Mouse (Mus musculus) forebrain, embryonic 15.5 days (tissue): ENCODE data around the gene Stt3a. TPM values are rescaled to one million over a fixed set of nuclear protein-coding genes. Genes with fewer than 3 reads are reported as not detected.
A peak's percentile ranks its signal among the peaks of the same experiment; 100 is the strongest.

Source experiments
- ATAC-seq: fragments of 200-750 bp; cut with Nextera tagmentation; replicated peaks from 2 replicates; pipeline ENCODE4 v1.8.0; 2017; ENCODE audit warnings: mild to moderate bottlenecking, moderate TSS enrichment, moderate library complexity
- H3K27ac ChIP-seq: fragments of 300-500 bp; sonication (generic); replicated peaks from 2 replicates; pipeline ENCODE4 v1.5.1; 2015; ENCODE audit warnings: mild to moderate bottlenecking, inconsistent platforms
- H3K27me3 ChIP-seq: fragments of 300-500 bp; sonication (generic); 2 replicates; pipeline ENCODE4 v1.6.1; 2015; ENCODE audit warnings: inconsistent platforms
- H3K36me3 ChIP-seq: fragments of 300-500 bp; sonication (generic); 2 replicates; pipeline ENCODE4 v1.6.1; 2015; ENCODE audit warnings: mild to moderate bottlenecking, inconsistent platforms
- H3K4me1 ChIP-seq: fragments of 300-500 bp; sonication (generic); 2 replicates; pipeline ENCODE4 v1.6.1; 2015; ENCODE audit warnings: inconsistent platforms
- H3K4me2 ChIP-seq: fragments of 300-500 bp; sonication (generic); replicated peaks from 2 replicates; pipeline ENCODE4 v1.6.1; 2015; ENCODE audit warnings: mild to moderate bottlenecking, inconsistent platforms
- H3K4me3 ChIP-seq: fragments of 300-500 bp; sonication (generic); 2 replicates; pipeline ENCODE4 v1.5.1; 2015; ENCODE audit warnings: mild to moderate bottlenecking, inconsistent platforms
- H3K9ac ChIP-seq: fragments of 300-500 bp; sonication (generic); replicated peaks from 2 replicates; pipeline ENCODE4 v1.6.1; 2015; ENCODE audit warnings: mild to moderate bottlenecking, inconsistent platforms
- H3K9me3 ChIP-seq: fragments of 300-500 bp; sonication (generic); 2 replicates; pipeline ENCODE4 v1.6.1; 2016; ENCODE audit warnings: inconsistent platforms
- WGBS: fragments of 180-500 bp; shearing (Covaris S2); methylation state at CpG from one replicate; pipeline ENCODE4 v1.1.7; 2015; ENCODE audit warnings: mixed read lengths; 5-methylcytosine and 5-hydroxymethylcytosine counted together
- polyA plus RNA-seq: library from polyadenylated mRNA; unstranded; fragments of >200 nt; fragmentation: Nextera tagmentation; extraction: Ambion mirVana; gene quantifications from 2 replicates; pipeline ENCODE4 v1.2.1, GENCODE M21; 2015

Stt3a gene
- polyA plus RNA-seq, 1 experiment from 2014 or later = 106 TPM

GRCm38 (mm10) chr9:36794487-36794886 lies 27.0 kb upstream of the Stt3a start:
- peaks cover 28% of the 10 kb centered on the region for H3K4me1 ChIP-seq
- no peaks in the 10 kb centered on the region for H3K27me3 ChIP-seq
- H3K9ac ChIP-seq = no peak overlapping the region
- no peak overlapping the region for H3K4me3 ChIP-seq
- WGBS = 78% methylated on average over 2 of the region's 2 CpGs
- no peak overlapping the region for H3K4me2 ChIP-seq
- H3K27ac ChIP-seq = no peak overlapping the region
- H3K9me3 ChIP-seq = no peaks in the 10 kb centered on the region
- no peak for ATAC-seq
- H3K36me3 ChIP-seq = peaks cover 17% of the 10 kb centered on the region

- Histone ChIP-seq H3K4me3 (no peak overlapping the region), H3K4me1 (peaks cover 23% of the 10 kb centered on the region), H3K9ac (no peak overlapping the region), H3K4me2 (no peak overlapping the region), H3K27ac (no peak overlapping the region), H3K27me3 (no peaks in the 10 kb centered on the region), H3K9me3 (no peaks in the 10 kb centered on the region), H3K36me3 (peaks cover 36% of the 10 kb centered on the region)
- ATAC-seq = no peak
- 87% methylated on average over 3 of the region's 3 CpGs for WGBS
Measured at GRCm38 (mm10) chr9:36792191-36792590, 24.7 kb upstream of the Stt3a start.

- H3K9me3 ChIP-seq = no peaks in the 10 kb centered on the region
- no peak overlapping the region for H3K27ac ChIP-seq
- no peaks in the 10 kb centered on the region for H3K4me1 ChIP-seq
- ATAC-seq = no peak
- H3K27me3 ChIP-seq = no peaks in the 10 kb centered on the region
- 92% methylated on average over 2 of the region's 2 CpGs for WGBS
- no peak overlapping the region for H3K4me2 ChIP-seq
- H3K4me3 ChIP-seq = no peak overlapping the region
- no peak overlapping the region for H3K9ac ChIP-seq
- H3K36me3 ChIP-seq = peaks cover 85% of the 10 kb centered on the region
Measured at GRCm38 (mm10) chr9:36783921-36784320, 16.4 kb upstream of the Stt3a start.

- H3K9ac ChIP-seq = no peak overlapping the region
- no peaks in the 10 kb centered on the region for H3K9me3 ChIP-seq
- WGBS = 88% methylated on average over 1 of the region's 1 CpGs
- H3K4me3 ChIP-seq = 0 out of 2 replicates have a peak overlapping the region, but pooled peaks have one; percentile 82
- no peaks in the 10 kb centered on the region for H3K27me3 ChIP-seq
- peaks cover 23% of the 10 kb centered on the region for H3K4me1 ChIP-seq
- ATAC-seq = no peak
- peaks cover 8% of the 10 kb centered on the region for H3K36me3 ChIP-seq
- no peak overlapping the region for H3K27ac ChIP-seq
- 0 out of 2 replicates have a peak overlapping the region, but pooled peaks have one; percentile 79 for H3K4me2 ChIP-seq
Measured at GRCm38 (mm10) chr9:36769048-36769413, 1.6 kb upstream of the Stt3a start.

- peak overlapping the region; percentile 79 for H3K4me2 ChIP-seq
- peak overlapping the region; percentile 68 for H3K9ac ChIP-seq
- no peaks in the 10 kb centered on the region for H3K9me3 ChIP-seq
- H3K27me3 ChIP-seq = no peaks in the 10 kb centered on the region
- peak overlapping the region; percentile 82 for H3K4me3 ChIP-seq
- peak overlapping the region; percentile 80 for H3K27ac ChIP-seq
- H3K4me1 ChIP-seq = peaks cover 23% of the 10 kb centered on the region
- 14% methylated on average over 25 of the region's 25 CpGs for WGBS
- H3K36me3 ChIP-seq = peaks cover 13% of the 10 kb centered on the region
- ATAC-seq = peak; percentile 3
Measured at GRCm38 (mm10) chr9:36768156-36769047, 923 bp upstream of the Stt3a start.

GRCm38 (mm10) chr9:36764378-36764777 lies 3.1 kb downstream of the Stt3a start:
- 92% methylated on average over 1 of the region's 1 CpGs for WGBS

DNA sequence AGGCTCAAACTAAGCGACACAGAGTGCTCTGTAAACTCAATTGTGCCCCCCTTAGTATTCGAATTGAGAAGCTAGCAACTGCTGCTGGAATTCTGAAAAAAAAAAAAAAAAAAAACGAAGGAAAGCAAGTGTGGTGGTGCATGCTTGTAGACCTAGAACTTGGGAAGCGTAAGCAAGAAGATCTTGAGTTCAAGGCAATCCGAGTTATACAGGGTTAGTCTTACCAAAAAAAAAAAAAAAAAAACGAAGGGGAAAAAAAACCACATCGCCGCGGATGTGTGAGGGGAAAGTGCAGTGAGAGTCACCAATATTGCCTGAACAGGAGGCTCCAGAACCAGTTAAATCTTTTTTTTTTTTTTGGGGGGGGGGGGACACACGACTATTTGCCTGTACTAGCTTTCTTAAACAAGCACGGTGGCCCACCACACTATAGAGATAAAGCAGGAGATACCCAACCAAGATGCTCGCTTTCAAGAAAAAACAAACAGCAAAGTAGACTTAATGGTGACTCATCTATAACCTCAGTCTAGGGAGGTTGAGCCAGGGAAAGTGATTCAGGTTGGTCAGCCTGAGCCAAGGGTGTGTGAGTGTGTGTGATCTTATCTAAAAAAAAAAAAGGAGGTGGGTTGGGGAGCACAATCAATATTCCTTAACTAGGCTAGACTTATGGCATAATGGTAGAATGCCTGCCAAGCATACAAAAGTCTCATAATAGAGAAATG lies 40.3 kb downstream of the Stt3a start, which contains the start of gene Chek1:
Gene Chek1, minus strand, starts transcription at position 32 of the 722 bp plus-strand sequence.
- H3K27ac ChIP-seq = peak within 1 kb of the TSS; percentile 90
- no peaks in the 10 kb centered on the region for H3K9me3 ChIP-seq
- 10% methylated on average over 12 of the region's 12 CpGs for WGBS
- no peaks in the 10 kb centered on the region for H3K27me3 ChIP-seq
- H3K4me1 ChIP-seq = peaks cover 18% of the 10 kb centered on the region
- ATAC-seq = no peak
- peaks cover 10% of the 10 kb centered on the region for H3K36me3 ChIP-seq
- H3K4me3 ChIP-seq = peak within 1 kb of the TSS; percentile 76
- peak within 1 kb of the TSS; percentile 96 for H3K4me2 ChIP-seq
- peak within 1 kb of the TSS; percentile 74 for H3K9ac ChIP-seq

More at GRCm38 (mm10) chr9:36764378-36764777, 3.1 kb downstream of the Stt3a start:
- Histone ChIP-seq H3K4me2 (no peak overlapping the region), H3K9ac (no peak overlapping the region), H3K9me3 (no peaks in the 10 kb centered on the region), H3K27me3 (no peaks in the 10 kb centered on the region), H3K4me3 (no peak overlapping the region), H3K36me3 (peaks cover 40% of the 10 kb centered on the region), H3K27ac (no peak overlapping the region), H3K4me1 (peaks cover 23% of the 10 kb centered on the region)
- ATAC-seq = no peak

GRCm38 (mm10) chr9:36726131-36727033 lies 41.1 kb downstream of the Stt3a start:
- ATAC-seq = peak; percentile 96
- H3K27me3 ChIP-seq = no peaks in the 10 kb centered on the region
- H3K4me1 ChIP-seq = peaks cover 18% of the 10 kb centered on the region
- peak overlapping the region; percentile 90 for H3K27ac ChIP-seq
- peak overlapping the region; percentile 74 for H3K9ac ChIP-seq
- peaks cover 12% of the 10 kb centered on the region; the same call in 1 of the 2 replicates for H3K36me3 ChIP-seq
- WGBS = under 1% methylated on average over 53 of the region's 53 CpGs
- peak overlapping the region; percentile 96 for H3K4me2 ChIP-seq
- H3K4me3 ChIP-seq = peak overlapping the region; percentile 76
- H3K9me3 ChIP-seq = no peaks in the 10 kb centered on the region

DNA sequence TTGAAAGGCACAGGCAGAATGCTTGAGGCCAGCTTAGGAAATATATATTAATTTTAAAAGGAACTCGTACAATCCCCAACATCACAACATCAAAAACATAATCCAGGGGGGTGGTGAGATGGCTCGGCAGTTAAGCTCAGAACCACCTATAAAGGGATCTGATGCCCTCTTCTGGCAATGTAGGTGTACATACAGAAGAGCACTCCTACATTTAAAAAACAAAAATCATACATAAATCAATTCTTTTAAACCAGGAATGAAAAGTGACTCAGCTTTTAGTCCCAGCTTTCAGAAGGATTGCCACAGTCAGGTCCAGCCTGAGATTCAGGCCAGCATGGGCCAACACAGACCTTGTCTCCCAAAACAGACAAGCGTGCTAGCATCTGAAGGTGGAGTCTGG lies 50.9 kb downstream of the Stt3a start:
- H3K36me3 ChIP-seq = peaks cover 7% of the 10 kb centered on the region
- H3K27me3 ChIP-seq = no peaks in the 10 kb centered on the region
- H3K9ac ChIP-seq = no peak overlapping the region
- no peak overlapping the region for H3K4me3 ChIP-seq
- no peaks in the 10 kb centered on the region for H3K9me3 ChIP-seq
- H3K4me2 ChIP-seq = no peak overlapping the region
- no peak overlapping the region for H3K27ac ChIP-seq
- no peak for ATAC-seq
- no peaks in the 10 kb centered on the region for H3K4me1 ChIP-seq
- WGBS = 80% methylated on average over 3 of the region's 3 CpGs

- Histone ChIP-seq H3K4me1 (no peaks in the 10 kb centered on the region), H3K27me3 (no peaks in the 10 kb centered on the region), H3K27ac (no peak overlapping the region), H3K4me3 (no peak overlapping the region), H3K9me3 (no peaks in the 10 kb centered on the region), H3K4me2 (no peak overlapping the region), H3K9ac (no peak overlapping the region), H3K36me3 (peaks cover 12% of the 10 kb centered on the region)
- 89% methylated on average over 6 of the region's 6 CpGs for WGBS
- ATAC-seq = no peak
Measured at GRCm38 (mm10) chr9:36707304-36707703, 60.2 kb downstream of the Stt3a start.

- no peak for ATAC-seq
- 85% methylated on average over 3 of the region's 3 CpGs for WGBS
- no peak overlapping the region for H3K27ac ChIP-seq
Measured at GRCm38 (mm10) chr9:36705923-36706322, 61.6 kb downstream of the Stt3a start.

More at GRCm38 (mm10) chr9:36705923-36706322, 61.6 kb downstream of the Stt3a start:
- Histone ChIP-seq H3K27me3 (no peaks in the 10 kb centered on the region), H3K9me3 (no peaks in the 10 kb centered on the region), H3K36me3 (peaks cover 12% of the 10 kb centered on the region), H3K4me1 (no peaks in the 10 kb centered on the region), H3K4me3 (no peak overlapping the region), H3K9ac (no peak overlapping the region), H3K4me2 (no peak overlapping the region)
